11 mouse cellular contexts compared by ENCODE assay signal in the genomic region with DNA sequence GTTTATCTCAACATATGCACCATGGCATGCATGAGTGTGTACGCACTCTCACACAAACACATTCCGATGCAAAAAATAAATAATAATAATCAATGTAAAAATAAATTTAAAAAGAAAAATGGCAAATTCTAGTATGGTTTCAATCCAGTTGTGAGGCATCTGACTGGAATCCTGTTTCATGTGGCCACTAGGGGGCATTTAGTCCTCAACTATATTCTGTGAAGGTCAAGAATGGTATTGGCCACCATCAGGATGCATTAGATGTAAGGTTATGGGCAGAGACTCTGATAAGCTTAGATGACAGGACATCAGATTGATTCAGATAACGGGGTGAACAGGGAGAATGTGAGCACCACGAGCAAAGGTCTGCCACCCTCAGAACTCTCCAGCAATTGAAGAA. TPM values are rescaled to one million over a fixed set of nuclear protein-coding genes. Genes with fewer than 3 reads are reported as not detected.
DNase-seq lines count a peak whose midpoint lies in the region; ATAC-seq and TF ChIP-seq lines count a peak whose summit lies in the region.
"Had no signal": no experiment of that assay in that cellular context is flagged by ENCODE, and none has a peak within 500 bp of the region (broad histone marks: within the 10 kb centered on the region; RNA-seq: fewer than 3 reads in every experiment).

No protein-coding gene starts in this region.

- no peak overlapping the region for H3K4me3 ChIP-seq in kidney, embryonic 14.5 days (ENCODE audit: low read length)
- no peak overlapping the region for H3K4me3 ChIP-seq in hindbrain, embryonic 11.5 days (ENCODE audit: low read depth, low read length)
- H3K4me3 ChIP-seq in liver, embryonic 14.5 days (ENCODE audit: insufficient read depth in 1 of 2, low read depth in 2 of 2, low read length in 2 of 2) = no peak overlapping the region
- no peak overlapping the region for H3K4me3 ChIP-seq in stomach, postnatal 0 days (ENCODE audit: low read depth, low read length)
- H3K4me3 ChIP-seq: embryonic facial prominence, embryonic 12.5 days; limb, embryonic 15.5 days had no signal

- TF ChIP-seq EP300 in liver, embryonic 14.5 days (IDR thresholded peaks at IDR 0.05; ENCODE audit: low read depth) = no peak
- no peak for TF ChIP-seq EP300 in stomach, postnatal 0 days (optimal IDR thresholded peaks at IDR 0.05)

- WGBS in kidney, embryonic 14.5 days = 63% methylated on average over 4 of the region's 4 CpGs
- 48% methylated on average over 4 of the region's 4 CpGs for WGBS in hindbrain, embryonic 11.5 days
- 35% methylated on average over 4 of the region's 4 CpGs for WGBS in liver, embryonic 14.5 days (ENCODE audit: insufficient replicate concordance)
- 34% methylated on average over 4 of the region's 4 CpGs for WGBS in stomach, postnatal 0 days

- peak; percentile 54 for TF ChIP-seq CTCF in liver, embryonic 14.5 days (IDR thresholded peaks at IDR 0.05; ENCODE audit: low read depth)
- peak; percentile 78 for TF ChIP-seq CTCF in stomach, postnatal 0 days (IDR thresholded peaks at IDR 0.05; ENCODE audit: low read depth)

- no peaks in the 10 kb centered on the region for H3K9me3 ChIP-seq in kidney, embryonic 14.5 days (ENCODE audit: control insufficient read depth, low read length)
- no peaks in the 10 kb centered on the region for H3K9me3 ChIP-seq in hindbrain, embryonic 11.5 days (ENCODE audit: control insufficient read depth, low read length)
- H3K9me3 ChIP-seq in liver, embryonic 14.5 days (ENCODE audit: control insufficient read depth, low read length) = no peaks in the 10 kb centered on the region
- H3K9me3 ChIP-seq in stomach, postnatal 0 days (ENCODE audit: control insufficient read depth, low read length) = no peaks in the 10 kb centered on the region
- H3K9me3 ChIP-seq: embryonic facial prominence, embryonic 12.5 days; limb, embryonic 15.5 days had no signal

- no peaks in the 10 kb centered on the region for H3K36me3 ChIP-seq in kidney, embryonic 14.5 days (ENCODE audit: control insufficient read depth, insufficient read depth, low read length)
- no peaks in the 10 kb centered on the region for H3K36me3 ChIP-seq in hindbrain, embryonic 11.5 days (ENCODE audit: control insufficient read depth, insufficient read depth, low read length)
- H3K36me3 ChIP-seq in liver, embryonic 14.5 days (replicated peaks; ENCODE audit: control insufficient read depth, insufficient read depth, low read depth) = no peaks in the 10 kb centered on the region
- no peaks in the 10 kb centered on the region for H3K36me3 ChIP-seq in stomach, postnatal 0 days (ENCODE audit: control insufficient read depth, insufficient read depth, low read length)
- H3K36me3 ChIP-seq: embryonic facial prominence, embryonic 12.5 days; limb, embryonic 15.5 days had no signal

- no peak for ATAC-seq in kidney, embryonic 14.5 days (ENCODE audit: low FRiP score, low TSS enrichment)
- ATAC-seq in hindbrain, embryonic 11.5 days (ENCODE audit: low FRiP score) = peak; percentile 78; the same call in 1 of the 2 replicates
- no peak for ATAC-seq in liver, embryonic 14.5 days (ENCODE audit: insufficient read depth)
- ATAC-seq in stomach, postnatal 0 days (ENCODE audit: low FRiP score, low TSS enrichment) = no peak

- DNase-seq in kidney, adult 18-20 months = peak; percentile 11
- peak; percentile 30 for DNase-seq in Muller cell, postnatal 12 days (ENCODE audit: inconsistent ontology term)
- peak; percentile 16 for DNase-seq in cerebellum, adult 8-10 months
- peak; percentile 72 for DNase-seq in hindbrain, embryonic 11.5 days (ENCODE audit: low spot score)
- DNase-seq in liver, embryonic 14.5 days (ENCODE audit: low read depth in 3 of 3, low spot score in 3 of 3) = peak in 2 of 3 experiments; percentile 0 to 1
- DNase-seq in stomach, postnatal 0 days (ENCODE audit: low spot score) = no peak
- no peak for DNase-seq in spleen, adult 12 weeks (ENCODE audit: low spot score)

- no peaks in the 10 kb centered on the region for H3K27me3 ChIP-seq in kidney, embryonic 14.5 days (ENCODE audit: control insufficient read depth, insufficient read depth, low read length)
- H3K27me3 ChIP-seq in hindbrain, embryonic 11.5 days (ENCODE audit: control insufficient read depth, insufficient read depth, low read length) = no peaks in the 10 kb centered on the region
- no peaks in the 10 kb centered on the region for H3K27me3 ChIP-seq in liver, embryonic 14.5 days (ENCODE audit: control insufficient read depth, insufficient read depth, low read length)
- H3K27me3 ChIP-seq in stomach, postnatal 0 days (ENCODE audit: control insufficient read depth, insufficient read depth, low read length) = no peaks in the 10 kb centered on the region
- H3K27me3 ChIP-seq: embryonic facial prominence, embryonic 12.5 days; limb, embryonic 15.5 days had no signal

- no peaks in the 10 kb centered on the region for H3K4me1 ChIP-seq in kidney, embryonic 14.5 days (ENCODE audit: control insufficient read depth, insufficient read depth, low read length)
- no peaks in the 10 kb centered on the region for H3K4me1 ChIP-seq in hindbrain, embryonic 11.5 days (replicated peaks; ENCODE audit: control insufficient read depth, insufficient read depth, low read length)
- H3K4me1 ChIP-seq in liver, embryonic 14.5 days (replicated peaks; ENCODE audit: control insufficient read depth in 2 of 2, insufficient read depth in 2 of 2, low read length in 1 of 2) = no peaks in the 10 kb centered on the region
- H3K4me1 ChIP-seq in stomach, postnatal 0 days (replicated peaks; ENCODE audit: control insufficient read depth, insufficient read depth) = no peaks in the 10 kb centered on the region
- H3K4me1 ChIP-seq: embryonic facial prominence, embryonic 12.5 days; limb, embryonic 15.5 days had no signal

- no peak overlapping the region for H3K27ac ChIP-seq in kidney, embryonic 14.5 days (ENCODE audit: low read depth, low read length)
- H3K27ac ChIP-seq in hindbrain, embryonic 11.5 days (ENCODE audit: low read depth, low read length) = no peak overlapping the region
- no peak overlapping the region for H3K27ac ChIP-seq in liver, embryonic 14.5 days
- H3K27ac ChIP-seq in stomach, postnatal 0 days (replicated peaks) = no peak overlapping the region
- H3K27ac ChIP-seq: embryonic facial prominence, embryonic 12.5 days; limb, embryonic 15.5 days had no signal

- no peak overlapping the region for H3K9ac ChIP-seq in kidney, embryonic 14.5 days (ENCODE audit: low read depth, low read length)
- no peak overlapping the region for H3K9ac ChIP-seq in hindbrain, embryonic 11.5 days (ENCODE audit: low read depth, low read length)
- H3K9ac ChIP-seq in liver, embryonic 14.5 days (replicated peaks) = no peak overlapping the region
- no peak overlapping the region for H3K9ac ChIP-seq in stomach, postnatal 0 days (ENCODE audit: low read length)
- H3K9ac ChIP-seq: embryonic facial prominence, embryonic 12.5 days; limb, embryonic 15.5 days had no signal

- no peak overlapping the region for H3K4me2 ChIP-seq in kidney, embryonic 14.5 days (replicated peaks; ENCODE audit: low read depth, low read length)
- no peak overlapping the region for H3K4me2 ChIP-seq in hindbrain, embryonic 11.5 days (replicated peaks; ENCODE audit: low read depth, low read length)
- H3K4me2 ChIP-seq in liver, embryonic 14.5 days (ENCODE audit: low read depth) = no peak overlapping the region
- no peak overlapping the region for H3K4me2 ChIP-seq in stomach, postnatal 0 days (replicated peaks; ENCODE audit: low read depth)
- H3K4me2 ChIP-seq: embryonic facial prominence, embryonic 12.5 days; limb, embryonic 15.5 days had no signal

RNA-seq across cellular contexts. Expression of a gene that starts 21.6 kb away (rescaled TPM):
- 0.46 TPM in 1 of 2 replicates, not detected in the other for polyA plus RNA-seq in kidney, embryonic 14.5 days (2014; fragmentation: Nextera tagmentation; extraction: Ambion mirVana)
- polyA plus RNA-seq in hindbrain, embryonic 11.5 days (2014; fragmentation: Nextera tagmentation; extraction: Ambion mirVana) = not detected in 2 replicates
- polyA plus RNA-seq in liver, embryonic 14.5 days (2012; rRNA removed) = 0.02 and 0.03 TPM in 2 replicates
- 0.13 TPM in 1 of 2 replicates, not detected in the other for polyA plus RNA-seq in liver, embryonic 14.5 days (2014; fragmentation: Nextera tagmentation; extraction: Ambion mirVana)
- polyA plus RNA-seq in stomach, postnatal 0 days (2015; fragmentation: Nextera tagmentation; extraction: Ambion mirVana) = not detected in 2 replicates
- polyA plus RNA-seq: embryonic facial prominence, embryonic 12.5 days; limb, embryonic 15.5 days; stomach, embryonic 16.5 days had no signal

Comparison
In these comparisons a context has a peak if more than half of its experiments do, and no peak if none do; other contexts are left out.
1. DNase-seq: peak in kidney, adult 18-20 months (single experiment), Muller cell, postnatal 12 days (single experiment), cerebellum, adult 8-10 months (single experiment), hindbrain, embryonic 11.5 days (single experiment) and liver, embryonic 14.5 days (2 of 3); none in stomach, postnatal 0 days (single experiment) and spleen, adult 12 weeks (single experiment).